In the genomic region with DNA sequence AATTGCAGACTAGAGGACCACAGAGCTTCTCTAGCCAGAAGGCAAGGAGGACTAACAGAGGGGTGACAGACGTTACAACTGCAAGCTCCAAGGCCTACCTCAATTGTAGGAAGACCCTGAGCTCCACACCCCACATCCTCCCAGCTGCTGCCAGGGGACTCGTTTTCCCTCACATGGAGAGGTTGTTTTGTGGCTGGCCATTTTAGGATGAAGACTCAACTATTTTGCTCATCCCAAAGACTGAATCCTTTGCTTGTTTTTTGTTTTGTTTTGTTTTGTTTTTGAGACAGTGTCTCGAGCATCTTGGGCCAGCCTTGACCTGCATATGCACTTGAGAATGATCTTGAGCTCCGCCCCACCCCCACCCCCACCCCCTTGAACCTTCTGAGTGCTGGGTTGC, we compare ENCODE assay signal across 51 mouse cellular contexts. TPM values are rescaled to one million over a fixed set of nuclear protein-coding genes. Genes with fewer than 3 reads are reported as not detected.
"Had no signal": no experiment of that assay in that cellular context is flagged by ENCODE, and none has a peak within 500 bp of the region (broad histone marks: within the 10 kb centered on the region; RNA-seq: fewer than 3 reads in every experiment).

Gene Gm47289, plus strand, starts transcription at position 301 of the 400 bp plus-strand sequence.

- H3K4me1 ChIP-seq: heart, embryonic 12.5 days; heart, embryonic 13.5 days; hindbrain, embryonic 12.5 days; hindbrain, embryonic 13.5 days; hindbrain, embryonic 15.5 days; intestine, embryonic 15.5 days had no signal

- H3K9ac ChIP-seq: heart, embryonic 12.5 days; heart, embryonic 13.5 days; heart, embryonic 15.5 days; hindbrain, embryonic 12.5 days; hindbrain, embryonic 13.5 days; hindbrain, embryonic 14.5 days; hindbrain, embryonic 15.5 days; intestine, embryonic 15.5 days; kidney, embryonic 15.5 days had no signal

- ATAC-seq: hindbrain, embryonic 16.5 days; hindbrain, postnatal 0 days; inflammation-experienced regulatory T-cells, adult 6 months; intestine, embryonic 15.5 days; intestine, embryonic 16.5 days; intestine, postnatal 0 days had no signal

- H3K36me3 ChIP-seq: heart, embryonic 10.5 days; heart, embryonic 12.5 days; heart, embryonic 13.5 days; heart, embryonic 15.5 days; hindbrain, embryonic 10.5 days; hindbrain, embryonic 12.5 days; hindbrain, embryonic 13.5 days; hindbrain, embryonic 15.5 days; intestine, embryonic 15.5 days; kidney, embryonic 15.5 days had no signal

- H3K4me3 ChIP-seq: heart, adult 2 months; heart, embryonic 10.5 days; heart, embryonic 12.5 days; heart, embryonic 13.5 days; heart, embryonic 15.5 days; hindbrain, embryonic 10.5 days; hindbrain, embryonic 12.5 days; hindbrain, embryonic 13.5 days; hindbrain, embryonic 15.5 days; intestine, embryonic 15.5 days; kidney, embryonic 15.5 days; layer of hippocampus, adult 2 months had no signal

- H3K4me2 ChIP-seq: heart, embryonic 11.5 days; heart, embryonic 12.5 days; heart, embryonic 13.5 days; heart, embryonic 15.5 days; hindbrain, embryonic 12.5 days; hindbrain, embryonic 13.5 days; hindbrain, embryonic 14.5 days; hindbrain, embryonic 15.5 days; intestine, embryonic 15.5 days; kidney, embryonic 15.5 days had no signal

- H3K27ac ChIP-seq: heart, adult 2 months; heart, embryonic 10.5 days; heart, embryonic 13.5 days; heart, embryonic 15.5 days; hindbrain, embryonic 10.5 days; hindbrain, embryonic 12.5 days; hindbrain, embryonic 13.5 days; hindbrain, embryonic 14.5 days; hindbrain, embryonic 15.5 days; hindbrain, postnatal 0 days; intestine, embryonic 15.5 days; kidney, embryonic 15.5 days; kidney, postnatal 0 days; layer of hippocampus, adult 2 months had no signal

- DNase-seq: heart, adult 18-20 months; heart, adult 2 months; heart, postnatal 10 days; heart, postnatal 14 days; heart, postnatal 36 days; heart, postnatal 4 days; kidney, adult 11 months; kidney, adult 18-20 months; kidney, adult 2 months; kidney, adult 8-10 months; kidney, adult 9 months; kidney, postnatal 10 days; kidney, postnatal 14 days; kidney, postnatal 25 days; kidney, postnatal 36 days; kidney, postnatal 4 days; layer of hippocampus, adult 9-11 months had no signal

- H3K9me3 ChIP-seq: heart, embryonic 10.5 days; heart, embryonic 12.5 days; heart, embryonic 13.5 days; heart, embryonic 15.5 days; hindbrain, embryonic 10.5 days; hindbrain, embryonic 12.5 days; hindbrain, embryonic 13.5 days; hindbrain, embryonic 15.5 days; intestine, embryonic 15.5 days; kidney, embryonic 15.5 days had no signal

RNA-seq across cellular contexts. Expression of gene Gm47289, which starts in this region (rescaled TPM):
- total RNA-seq: heart, adult 18-20 months; heart, adult 2 months; heart, adult 8-10 months; heart, postnatal 10 days; heart, postnatal 14 days; heart, postnatal 25 days; heart, postnatal 36 days; heart, postnatal 4 days; hematopoietic stem cell, adult 5-6 weeks; hindbrain, postnatal 0 days; layer of hippocampus, adult 18-20 months; layer of hippocampus, adult 2 months; layer of hippocampus, adult 8-10 months; layer of hippocampus, postnatal 10 days; layer of hippocampus, postnatal 14 days had no signal
- polyA plus RNA-seq: heart, adult 2 months; heart, embryonic 10.5 days; heart, embryonic 11.5 days; heart, embryonic 12.5 days; heart, embryonic 14.5 days; heart, embryonic 15.5 days; heart, embryonic 16.5 days; heart, postnatal 0 days; hindbrain, embryonic 10.5 days; hindbrain, embryonic 11.5 days; hindbrain, embryonic 12.5 days; hindbrain, embryonic 13.5 days; hindbrain, embryonic 14.5 days; hindbrain, embryonic 15.5 days; hindbrain, embryonic 16.5 days; hindbrain, postnatal 0 days; inflammation-experienced regulatory T-cells, adult 6 months; intestine, embryonic 14.5 days; intestine, embryonic 15.5 days; intestine, embryonic 16.5 days; intestine, postnatal 0 days; kidney, adult 2 months; kidney, embryonic 14.5 days; kidney, embryonic 15.5 days; kidney, embryonic 16.5 days; kidney, postnatal 0 days; large intestine, adult 2 months had no signal
